Mouse (Mus musculus) kidney, postnatal 0 days (tissue): ENCODE data around the gene Arid3a. TPM values are rescaled to one million over a fixed set of nuclear protein-coding genes. Genes with fewer than 3 reads are reported as not detected.
A peak's percentile ranks its signal among the peaks of the same experiment; 100 is the strongest.

Experiments used
- ATAC-seq: fragments of 200-750 bp; cut with Nextera tagmentation; replicated peaks from 2 replicates; pipeline ENCODE4 v1.8.0; 2017; ENCODE audit warnings: low read depth, moderate number of reproducible peaks, moderate TSS enrichment, moderate library complexity; ENCODE audit not compliant: low FRiP score
- DNase-seq: peaks from one replicate; pipeline ENCODE4 v3.0.0-alpha.2; 2016; ENCODE audit warnings: low spot score
- H3K27ac ChIP-seq: fragments of 300-500 bp; sonication (generic); 2 replicates; pipeline ENCODE4 v1.5.1; 2014; ENCODE audit warnings: mild to moderate bottlenecking
- H3K27me3 ChIP-seq: fragments of 300-500 bp; sonication (generic); 2 replicates; pipeline ENCODE4 v1.6.1; 2014; ENCODE audit warnings: low read length, mixed read lengths; ENCODE audit not compliant: insufficient read depth
- H3K36me3 ChIP-seq: fragments of 300-500 bp; sonication (generic); 2 replicates; pipeline ENCODE4 v1.6.1; 2014; ENCODE audit warnings: low read length, mixed read lengths; ENCODE audit not compliant: insufficient read depth
- H3K4me1 ChIP-seq: fragments of 300-500 bp; sonication (generic); replicated peaks from 2 replicates; pipeline ENCODE4 v1.6.1; 2014; ENCODE audit warnings: antibody characterized with exemption, low read length, mixed read lengths; ENCODE audit not compliant: insufficient read depth
- H3K4me2 ChIP-seq: fragments of 300-500 bp; sonication (generic); 2 replicates; pipeline ENCODE4 v1.6.1; 2014; ENCODE audit warnings: mild to moderate bottlenecking, low read length, moderate library complexity, mixed read lengths
- H3K4me3 ChIP-seq: fragments of 300-500 bp; sonication (generic); replicated peaks from 2 replicates; pipeline ENCODE4 v1.5.1; 2014; ENCODE audit warnings: low read depth, low read length
- H3K9ac ChIP-seq: fragments of 300-500 bp; sonication (generic); 2 replicates; pipeline ENCODE4 v1.6.1; 2014; ENCODE audit warnings: low read depth, low read length
- H3K9me3 ChIP-seq: fragments of 300-500 bp; sonication (generic); replicated peaks from 2 replicates; pipeline ENCODE4 v1.6.1; 2016; ENCODE audit warnings: low read length, inconsistent platforms, mixed read lengths
- CTCF ChIP-seq: IDR thresholded peaks from 2 replicates; pipeline ENCODE4 v1.5.1; 2016; ENCODE audit warnings: antibody characterized with exemption, low read depth, mild to moderate bottlenecking, moderate library complexity
- WGBS: fragments of 180-500 bp; shearing (Covaris S2); extraction: QIAGEN DNeasy Blood & Tissue Kit; methylation state at CpG from one replicate; pipeline ENCODE4 v1.1.7; 2014; 5-methylcytosine and 5-hydroxymethylcytosine counted together
- polyA plus RNA-seq: library from polyadenylated mRNA; unstranded; fragments of >200 nt; fragmentation: Nextera tagmentation; extraction: Ambion mirVana; gene quantifications from 2 replicates; pipeline ENCODE4 v1.2.1, GENCODE M21; 2015

Arid3a gene
- polyA plus RNA-seq, 1 experiment from 2014 or later: 4.1 TPM

DNA sequence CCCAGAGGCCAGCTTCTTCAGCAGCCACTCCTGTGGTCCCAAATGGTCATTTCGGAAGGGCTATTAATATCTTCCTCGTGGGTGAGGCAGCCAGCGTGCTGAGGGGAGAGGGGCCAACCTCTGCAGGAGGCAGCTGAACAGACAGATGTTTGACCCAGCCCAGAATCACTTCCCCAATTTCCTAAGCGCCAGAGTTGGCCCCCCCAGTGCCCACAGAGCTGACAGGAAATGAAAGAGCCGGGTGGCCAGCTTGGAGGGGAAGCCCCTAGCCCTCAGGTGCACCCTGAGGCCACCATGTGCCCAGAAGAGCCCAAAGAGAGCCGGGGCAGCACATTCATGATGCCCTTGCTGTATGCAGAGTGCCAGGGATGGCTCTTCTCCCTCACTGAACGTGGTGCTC is 13.9 kb downstream of the Arid3a start:
- H3K4me2 ChIP-seq: no peak overlapping the region
- no peaks in the 10 kb centered on the region for H3K9me3 ChIP-seq
- H3K9ac ChIP-seq: no peak overlapping the region
- TF ChIP-seq CTCF: no peak
- no peak for DNase-seq
- 50% methylated on average over 7 of the region's 7 CpGs for WGBS
- H3K4me1 ChIP-seq: peaks cover 42% of the 10 kb centered on the region
- ATAC-seq: no peak
- H3K36me3 ChIP-seq: no peaks in the 10 kb centered on the region
- no peak overlapping the region for H3K27ac ChIP-seq
- no peaks in the 10 kb centered on the region for H3K27me3 ChIP-seq
- no peak overlapping the region for H3K4me3 ChIP-seq

DNA sequence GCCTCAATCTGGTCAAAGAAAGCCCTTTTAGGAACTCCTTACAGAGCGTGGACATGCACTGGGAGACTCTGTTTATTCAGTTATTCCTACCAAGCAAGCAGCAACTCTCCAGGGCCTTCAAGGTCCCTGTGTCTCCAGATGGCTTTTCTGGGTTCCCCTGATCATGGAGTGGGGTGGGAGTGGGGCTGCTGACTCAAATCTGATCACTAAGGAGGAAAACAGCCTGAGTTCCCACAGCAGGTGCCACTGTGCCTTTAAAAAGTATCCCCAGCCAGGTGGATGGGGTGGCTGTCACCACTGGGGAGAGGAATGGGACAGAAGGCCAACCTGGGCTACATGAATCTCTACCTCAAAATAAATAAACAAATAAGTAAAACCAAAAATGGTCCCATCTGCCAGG is 16.1 kb downstream of the Arid3a start:
- no peak overlapping the region for H3K4me2 ChIP-seq
- H3K27ac ChIP-seq: peak overlapping the region; percentile 43
- no peak for TF ChIP-seq CTCF
- H3K9ac ChIP-seq: no peak overlapping the region
- no peaks in the 10 kb centered on the region for H3K9me3 ChIP-seq
- H3K27me3 ChIP-seq: no peaks in the 10 kb centered on the region
- peaks cover 33% of the 10 kb centered on the region; the same call in 1 of the 2 replicates for H3K4me1 ChIP-seq
- H3K4me3 ChIP-seq: no peak overlapping the region
- ATAC-seq (no peak), DNase-seq (no peak)
- WGBS: 94% methylated on average over 1 of the region's 1 CpGs
- H3K36me3 ChIP-seq: no peaks in the 10 kb centered on the region

DNA sequence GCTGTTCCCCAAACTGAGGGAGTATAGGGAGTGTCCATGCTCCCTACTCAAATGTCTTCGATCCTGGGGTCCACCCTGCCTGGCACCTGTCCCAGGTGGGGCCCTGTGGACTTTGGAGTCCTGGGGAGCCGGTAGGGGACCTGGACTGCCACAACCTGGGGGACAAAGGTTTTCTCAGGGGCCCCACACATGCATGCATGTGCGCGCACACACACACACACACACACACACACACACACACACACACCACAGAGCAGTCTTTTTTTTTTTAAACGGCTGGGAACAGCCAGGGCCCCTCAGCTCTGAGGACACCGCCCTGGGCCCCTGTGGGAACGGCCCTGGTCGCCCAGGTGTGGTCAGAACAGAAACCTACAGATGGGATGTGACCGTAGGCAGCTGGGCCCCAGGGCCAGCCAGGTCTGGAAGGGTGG is 16.6 kb downstream of the Arid3a start:
- Histone ChIP-seq H3K27ac (peak overlapping the region; percentile 43), H3K9ac (no peak overlapping the region), H3K36me3 (0 out of 2 replicates have a peak, but pooled peaks cover under 1% of the 10 kb centered on the region), H3K4me3 (no peak overlapping the region), H3K9me3 (no peaks in the 10 kb centered on the region), H3K4me2 (no peak overlapping the region), H3K27me3 (no peaks in the 10 kb centered on the region), H3K4me1 (peaks cover 33% of the 10 kb centered on the region; the same call in 1 of the 2 replicates)
- WGBS: 61% methylated on average over 9 of the region's 9 CpGs
- ATAC-seq: no peak
- TF ChIP-seq CTCF: no peak
- no peak for DNase-seq

DNA sequence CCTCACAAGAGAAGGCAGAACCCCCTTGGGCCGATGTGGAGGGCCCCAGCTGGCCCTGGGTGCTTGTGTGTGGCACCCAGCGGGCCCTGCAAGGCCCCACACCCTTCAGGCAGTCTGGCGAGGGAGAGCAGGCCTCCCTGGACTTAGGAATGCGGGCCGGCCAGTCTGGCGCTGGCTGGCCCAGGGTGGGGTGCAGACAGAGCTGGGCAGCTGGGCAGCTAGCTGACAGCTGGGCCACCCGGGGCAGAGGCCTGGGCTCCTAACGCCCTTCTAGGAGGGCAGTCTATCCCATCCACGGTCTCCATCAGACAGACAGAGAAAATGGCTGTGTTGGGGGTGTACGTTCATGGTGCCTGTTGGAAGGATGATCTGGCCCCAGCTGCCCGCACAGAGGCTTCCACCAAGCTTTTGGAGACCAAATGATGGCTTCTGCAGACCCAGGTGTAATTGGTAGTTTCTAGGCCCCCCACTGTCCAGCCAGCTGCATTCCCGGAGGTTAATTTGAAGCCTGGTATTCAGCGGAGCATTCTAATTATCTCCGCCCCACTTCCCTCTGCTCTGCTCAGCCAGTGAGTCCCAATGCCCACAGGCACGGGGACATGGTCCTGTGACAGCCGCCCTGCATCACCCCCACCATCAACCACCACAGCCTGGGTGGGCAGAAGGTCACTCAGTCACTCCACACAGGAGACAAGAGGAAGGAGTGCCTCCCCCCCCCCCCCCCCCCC is 18.8 kb downstream of the Arid3a start:
- peak; percentile 79 for DNase-seq
- H3K4me2 ChIP-seq: no peak overlapping the region
- H3K27ac ChIP-seq: peak overlapping the region; percentile 81
- H3K9ac ChIP-seq: peak overlapping the region; percentile 31; the same call in 1 of the 2 replicates
- peaks cover 20% of the 10 kb centered on the region; the same call in 1 of the 2 replicates for H3K4me1 ChIP-seq
- H3K36me3 ChIP-seq: peaks cover 20% of the 10 kb centered on the region
- WGBS: 31% methylated on average over 16 of the region's 16 CpGs
- TF ChIP-seq CTCF: no peak
- no peaks in the 10 kb centered on the region for H3K9me3 ChIP-seq
- H3K4me3 ChIP-seq: no peak overlapping the region
- ATAC-seq: peak; percentile 85
- H3K27me3 ChIP-seq: no peaks in the 10 kb centered on the region

DNA sequence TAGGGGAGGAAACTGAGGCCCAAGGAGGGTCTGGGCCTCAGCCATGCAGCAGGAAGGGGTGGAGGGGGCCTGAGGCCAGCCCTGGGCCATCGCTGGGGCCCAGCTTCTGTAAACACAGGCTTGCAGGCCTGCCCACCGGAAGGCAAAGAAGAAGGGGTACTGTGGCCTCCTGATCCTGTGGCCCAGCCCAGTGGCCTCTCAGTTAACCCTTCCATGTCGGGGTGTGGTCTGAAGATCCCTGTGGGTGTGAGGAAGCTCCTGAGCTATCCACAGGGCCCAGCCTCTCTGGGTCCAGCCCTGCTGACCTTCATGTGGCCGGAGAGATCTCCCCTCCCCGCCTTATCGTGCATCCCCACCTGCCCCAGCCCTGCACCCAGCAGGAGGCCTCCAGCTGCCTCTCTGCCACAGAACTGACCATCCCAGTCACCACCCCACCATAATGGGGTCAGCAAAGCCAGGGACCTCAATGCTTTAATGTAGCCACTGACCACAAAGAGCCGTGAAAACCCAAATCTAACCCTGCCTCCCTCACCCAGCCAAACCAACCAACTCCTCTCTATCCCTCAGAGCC is 20.0 kb downstream of the Arid3a start:
- Histone ChIP-seq H3K27ac (peak overlapping the region; percentile 81), H3K4me2 (peak overlapping the region; percentile 6; the same call in 1 of the 2 replicates), H3K27me3 (no peaks in the 10 kb centered on the region), H3K9me3 (no peaks in the 10 kb centered on the region), H3K4me1 (peaks cover 19% of the 10 kb centered on the region; the same call in 1 of the 2 replicates), H3K36me3 (peaks cover 32% of the 10 kb centered on the region), H3K4me3 (no peak overlapping the region), H3K9ac (peak overlapping the region; percentile 39; the same call in 1 of the 2 replicates)
- 22% methylated on average over 7 of the region's 7 CpGs for WGBS
- DNase-seq: no peak
- no peak for TF ChIP-seq CTCF
- ATAC-seq: no peak

DNA sequence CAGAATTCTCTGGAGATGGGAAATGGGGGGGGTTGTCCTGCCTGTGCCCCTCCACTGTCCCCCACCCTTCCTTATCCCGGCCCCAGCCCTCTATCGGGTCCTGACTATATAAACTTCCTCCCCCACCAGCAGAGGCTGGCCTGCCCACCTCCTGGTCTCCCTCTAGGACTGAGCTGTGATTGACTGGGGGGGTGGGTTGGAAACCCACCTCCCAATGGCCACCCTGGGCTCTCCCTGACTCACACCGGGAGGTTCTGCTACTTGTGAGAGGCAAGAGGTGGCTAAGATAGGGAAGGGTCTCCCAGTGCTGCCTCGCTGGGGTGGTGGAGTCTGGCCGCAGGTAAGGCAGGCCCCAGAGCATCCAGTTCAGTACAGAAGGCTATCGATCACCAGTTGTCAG is 20.7 kb downstream of the Arid3a start:
- Histone ChIP-seq H3K4me3 (no peak overlapping the region), H3K4me2 (no peak overlapping the region), H3K9ac (no peak overlapping the region), H3K36me3 (peaks cover 32% of the 10 kb centered on the region), H3K4me1 (peaks cover 19% of the 10 kb centered on the region; the same call in 1 of the 2 replicates), H3K27ac (no peak overlapping the region), H3K27me3 (no peaks in the 10 kb centered on the region), H3K9me3 (no peaks in the 10 kb centered on the region)
- TF ChIP-seq CTCF: no peak
- DNase-seq (no peak), ATAC-seq (no peak)
- 72% methylated on average over 6 of the region's 6 CpGs for WGBS
